Mouse (Mus musculus): ENCODE results near the gene Gipr.

The Gipr gene

GRCm38 (mm10) chr7:19148875-19149541, 16.9 kb downstream of the Gipr start, which contains the start of gene Qpctl:
Gene Qpctl (minus strand): TSS chr7:19149291.
- DNase-seq (ENCODE audit: low read depth), result peak; percentile 100

DNA sequence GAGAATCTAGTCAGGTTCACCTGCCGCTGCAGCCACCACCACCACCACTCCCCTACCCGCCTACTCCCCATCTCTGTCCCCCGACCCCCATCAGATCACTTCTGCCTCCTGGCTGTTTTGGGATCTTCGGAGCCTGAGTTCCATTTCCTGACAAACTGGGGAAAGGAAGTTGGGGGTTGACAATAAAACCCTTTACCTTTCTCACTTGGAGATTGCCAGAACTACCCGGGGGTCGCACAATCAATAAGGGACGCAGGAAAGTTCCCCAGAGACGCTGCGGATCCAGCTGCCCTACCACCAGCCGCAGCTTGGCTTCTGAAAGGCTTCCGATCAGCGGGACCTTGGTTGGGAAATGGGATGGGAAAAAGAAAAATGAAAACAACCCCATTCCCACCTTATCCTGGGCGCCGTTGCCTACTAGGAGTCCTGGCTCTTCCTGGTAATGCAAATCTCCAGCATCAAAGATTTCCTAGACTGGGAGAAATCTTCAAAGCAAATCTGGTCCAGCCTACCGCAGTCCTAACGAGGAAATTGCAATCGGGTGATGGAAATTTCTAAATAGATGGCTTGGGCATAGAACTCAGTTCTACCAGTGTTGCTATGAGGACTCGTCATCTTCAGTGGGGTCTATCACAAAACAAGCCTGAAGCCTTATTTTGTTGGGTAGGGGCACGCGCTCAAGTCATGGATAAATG, 17.6 kb downstream of the Gipr start:
- DNase-seq (ENCODE audit: low read depth), result no peak

DNA sequence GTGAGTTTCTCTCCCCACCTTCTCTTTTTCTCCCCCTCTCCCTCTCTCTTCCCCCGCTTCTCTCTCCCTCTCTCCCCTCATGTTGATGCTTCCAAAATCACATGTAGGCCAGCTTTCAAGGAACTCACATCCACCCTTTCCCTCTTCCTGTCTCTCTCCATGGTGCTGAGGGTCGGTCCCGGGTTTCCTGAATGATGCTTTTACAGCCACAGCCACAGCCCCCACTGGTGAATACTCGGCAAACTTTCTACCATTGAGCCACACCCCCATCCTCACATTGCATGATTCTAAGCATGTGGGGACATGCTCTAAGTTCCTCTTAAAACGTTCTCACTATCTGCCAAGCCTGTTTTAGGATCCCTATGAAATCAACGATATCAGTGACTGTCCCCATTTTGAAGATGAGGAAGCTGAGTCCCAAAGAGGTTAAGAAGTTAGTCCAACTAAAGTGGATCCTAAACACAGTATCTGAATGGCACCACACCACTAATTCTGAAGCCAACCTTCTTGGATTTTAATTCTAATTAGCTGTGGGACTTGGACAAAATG, 18.4 kb downstream of the Gipr start:
- no peak for DNase-seq (ENCODE audit: low read depth)

DNA sequence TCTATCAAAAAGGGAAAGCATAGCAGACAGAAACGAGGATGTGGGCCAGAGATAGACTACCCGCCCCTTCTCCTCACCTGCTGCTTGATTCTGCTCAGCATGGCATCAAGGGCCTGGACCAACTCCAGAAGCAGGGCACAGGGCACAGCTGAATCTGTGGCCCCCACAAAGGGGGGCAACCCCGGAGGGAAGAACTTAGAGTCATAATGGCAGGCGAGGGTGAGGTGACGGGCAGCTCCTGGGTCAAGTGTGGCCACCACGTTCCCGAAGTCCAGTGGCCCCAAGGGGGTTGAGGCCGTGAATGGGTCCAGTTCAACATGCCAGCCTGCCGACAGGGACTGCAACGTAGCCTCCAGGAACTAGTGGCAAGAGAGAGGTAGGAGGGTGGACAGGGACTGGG, 19.1 kb downstream of the Gipr start:
- no peak for DNase-seq (ENCODE audit: low read depth)

DNA sequence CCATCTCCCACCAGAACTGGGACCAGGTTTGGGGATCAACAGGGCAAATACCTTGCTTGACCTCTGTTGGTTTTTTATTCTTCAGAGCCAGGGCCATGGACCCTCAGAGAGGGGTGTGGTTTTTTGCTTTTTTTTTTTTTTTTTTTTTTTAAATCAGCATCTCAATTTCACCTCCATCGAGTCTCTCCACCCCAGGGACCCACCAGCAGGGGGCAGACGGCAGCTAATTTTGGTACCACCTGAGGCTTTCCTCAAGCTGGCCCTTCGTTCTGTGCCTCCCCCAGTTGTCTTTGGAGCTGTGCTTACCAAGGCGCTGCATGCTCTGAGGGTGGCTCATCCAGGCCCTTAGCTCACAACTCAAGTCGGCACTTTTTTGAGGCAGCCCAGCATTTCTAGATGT, 28.5 kb downstream of the Gipr start:
- DNase-seq (ENCODE audit: low read depth), result no peak

DNA sequence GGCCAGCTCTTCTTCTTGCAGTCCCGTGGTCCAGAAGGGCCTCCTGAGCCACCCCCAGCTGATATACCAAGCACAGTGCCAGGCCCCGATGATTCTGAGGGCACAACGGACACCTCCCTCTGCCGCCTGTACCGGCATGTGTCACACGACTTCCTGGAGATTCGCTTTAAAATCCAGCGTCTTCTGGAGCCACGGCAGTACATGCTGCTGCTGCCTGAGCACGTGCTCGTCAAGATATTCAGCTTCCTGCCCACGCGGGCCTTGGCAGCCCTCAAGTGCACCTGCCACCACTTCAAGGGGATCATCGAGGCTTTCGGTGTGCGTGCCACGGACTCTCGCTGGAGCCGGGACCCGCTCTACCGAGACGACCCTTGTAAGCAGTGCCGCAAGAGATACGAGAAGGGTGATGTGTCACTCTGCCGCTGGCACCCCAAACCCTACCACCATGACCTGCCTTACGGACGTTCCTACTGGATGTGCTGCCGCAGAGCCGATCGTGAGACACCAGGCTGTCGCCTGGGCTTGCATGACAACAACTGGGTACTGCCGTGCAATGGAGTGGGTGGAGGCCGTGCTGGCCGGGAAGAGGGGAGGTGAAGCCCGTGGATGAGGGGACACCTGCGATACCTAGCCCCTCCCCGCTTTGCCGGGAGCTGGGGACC, 29.1 kb downstream of the Gipr start:
- DNase-seq (ENCODE audit: low read depth), result no peak

GRCm38 (mm10) chr7:19136168-19136567, 29.8 kb downstream of the Gipr start:
- no peak for DNase-seq (ENCODE audit: low read depth)

GRCm38 (mm10) chr7:19131324-19131848, 34.5 kb downstream of the Gipr start:
- peak; percentile 89 for DNase-seq (ENCODE audit: low read depth)

GRCm38 (mm10) chr7:19130657-19131056, 35.3 kb downstream of the Gipr start:
- no peak for DNase-seq (ENCODE audit: low read depth)

DNA sequence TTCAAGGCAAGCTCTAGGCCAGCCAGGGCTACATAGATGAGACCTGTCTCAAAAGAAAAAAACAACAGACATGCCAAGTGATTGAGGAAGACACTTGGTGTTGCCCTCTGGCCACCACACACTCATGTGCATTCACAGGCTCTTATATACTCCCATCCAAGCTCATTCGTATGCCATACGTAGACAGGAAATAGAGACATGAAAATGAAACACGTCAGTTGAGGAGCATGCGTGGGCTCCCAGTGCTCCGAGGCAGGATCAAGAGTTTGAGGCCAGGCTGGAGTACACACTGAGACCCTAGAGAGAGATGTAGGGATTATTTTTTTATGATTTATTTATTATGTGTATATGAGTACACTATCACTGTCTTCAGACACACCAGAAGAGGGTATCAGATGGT, 36.5 kb downstream of the Gipr start:
- no peak for DNase-seq (ENCODE audit: low read depth)

GRCm38 (mm10) chr7:19127744-19128143, 38.2 kb downstream of the Gipr start:
- DNase-seq (ENCODE audit: low read depth), result no peak

DNA sequence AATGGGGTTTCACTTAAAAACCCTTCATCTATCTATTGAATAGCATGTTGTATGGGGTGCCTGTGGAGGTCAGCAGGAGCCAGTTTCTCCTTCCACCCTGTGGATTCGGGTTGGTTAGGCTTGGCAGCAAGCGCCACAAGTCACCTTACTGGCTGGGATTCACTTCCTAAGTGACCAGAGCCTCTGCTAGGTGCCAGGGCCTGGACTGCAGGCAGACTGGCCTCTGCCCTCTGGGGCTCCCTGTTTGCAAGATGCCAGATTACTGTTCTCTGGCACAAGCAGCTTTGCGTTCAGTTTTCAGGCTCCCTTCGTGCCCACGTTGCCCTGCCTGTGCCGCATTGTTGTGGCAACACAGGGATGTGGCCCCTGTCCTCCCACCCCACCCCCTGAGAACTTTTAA, 41.2 kb downstream of the Gipr start:
- DNase-seq (ENCODE audit: low read depth), result no peak

DNA sequence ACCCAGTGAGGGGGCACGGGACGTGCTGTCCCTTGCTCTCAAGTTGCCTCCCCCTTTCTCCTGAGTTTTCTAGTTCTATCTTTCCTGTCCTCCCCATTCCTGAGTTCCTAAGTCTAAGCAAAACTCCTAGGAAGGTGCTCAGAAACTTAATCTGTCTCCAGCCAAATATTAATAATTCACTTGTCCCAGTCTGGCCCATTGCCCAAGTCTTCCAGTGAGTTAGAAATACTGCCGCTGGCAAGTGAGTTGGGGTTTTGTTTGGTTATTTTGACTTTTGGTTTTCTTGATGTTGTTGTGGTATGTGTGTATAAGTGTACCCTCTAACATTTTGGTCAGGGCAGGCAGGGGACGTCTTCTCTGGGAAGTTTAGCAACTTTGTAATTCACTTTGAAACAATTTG, 44.2 kb downstream of the Gipr start:
- no peak for DNase-seq (ENCODE audit: low read depth)

- DNase-seq (ENCODE audit: low read depth), result peak; percentile 98
Measured at GRCm38 (mm10) chr7:19119631-19120429, 46.1 kb downstream of the Gipr start, which contains the start of gene Fbxo46. Gene Fbxo46 (plus strand): TSS chr7:19119859.

GRCm38 (mm10) chr7:19119083-19119482, 46.8 kb downstream of the Gipr start:
- DNase-seq (ENCODE audit: low read depth), result no peak

DNA sequence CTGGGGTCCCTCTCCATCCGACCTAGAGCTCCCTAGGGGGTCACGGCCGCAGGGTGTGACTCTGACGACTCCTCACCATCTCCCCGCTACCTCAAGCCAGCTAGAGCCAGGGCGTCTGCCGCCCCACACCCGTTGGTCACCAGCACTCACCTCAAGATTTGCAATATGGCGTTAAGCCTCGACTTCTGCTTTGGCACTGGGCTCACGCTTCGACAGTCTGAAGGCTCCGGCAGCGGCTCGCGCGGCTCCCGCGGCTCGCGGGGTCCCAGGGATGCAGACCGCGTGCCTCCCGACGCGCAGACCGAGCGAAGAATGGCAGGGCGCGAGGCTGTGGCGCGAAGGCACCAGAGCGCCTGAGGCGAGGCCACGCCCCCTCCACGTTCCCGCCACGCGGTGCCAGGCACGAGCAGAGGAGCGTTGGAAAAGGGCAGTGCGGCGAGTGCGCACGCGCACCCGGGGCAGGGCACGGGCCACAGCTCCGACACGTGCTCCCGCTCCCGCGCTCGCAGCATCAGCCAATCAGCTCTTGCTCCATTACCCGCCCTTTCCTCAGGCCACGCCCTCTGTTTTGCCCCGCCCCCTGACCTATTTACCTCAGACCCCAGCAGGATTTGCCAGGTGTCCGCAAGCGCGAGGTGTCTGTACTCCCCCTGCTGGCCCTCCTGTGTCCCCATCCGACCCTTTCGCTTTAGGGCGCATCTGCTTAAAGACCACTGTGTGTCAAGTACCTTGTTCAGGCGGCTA, 47.7 kb downstream of the Gipr start, which contains the start of gene Gm4969:
TSS of gene Gm4969 (minus strand) at position 341 of the 744 bp plus-strand sequence.
- DNase-seq (ENCODE audit: low read depth), result no peak

GRCm38 (mm10) chr7:19109565-19109964, 56.4 kb downstream of the Gipr start:
- DNase-seq (ENCODE audit: low read depth), result no peak

GRCm38 (mm10) chr7:19107436-19107835, 58.5 kb downstream of the Gipr start:
- DNase-seq (ENCODE audit: low read depth), result no peak
